Mouse (Mus musculus): Measurements from ENCODE around the gene Tcte2. TPM values are rescaled to one million over a fixed set of nuclear protein-coding genes. Genes with fewer than 3 reads are reported as not detected.
A peak's percentile ranks its signal among the peaks of the same experiment; 100 is the strongest.

Tcte2 gene
- polyA plus RNA-seq, 1 experiment: 0.44 TPM

GRCm38 (mm10) chr17:13687086-13687485 lies 74.5 kb downstream of the Tcte2 start:
- Histone ChIP-seq H3K4me1 (ENCODE audit: control insufficient read depth, insufficient read depth, insufficient read length, low read length) (peaks cover 22% of the 10 kb centered on the region), H3K36me3 (ENCODE audit: control insufficient read depth, insufficient read depth, low read length) (no peaks in the 10 kb centered on the region), H3K27ac (ENCODE audit: insufficient read depth, low read depth, low read length) (no peak overlapping the region), H3K27me3 (ENCODE audit: control insufficient read depth, insufficient read depth, low read length) (no peaks in the 10 kb centered on the region), H3K4me3 (ENCODE audit: low read depth, low read length) (no peak overlapping the region)
- 86% methylated on average over 4 of the region's 4 CpGs for WGBS
- TF ChIP-seq POLR2A (IDR thresholded peaks at IDR 0.05; ENCODE audit: low read depth, low read length): no peak
- no peak for TF ChIP-seq CTCF (IDR thresholded peaks at IDR 0.05; ENCODE audit: extremely low read depth, insufficient read length, insufficient replicate concordance, low read depth, low read length)

GRCm38 (mm10) chr17:13685621-13686020 lies 76.0 kb downstream of the Tcte2 start:
- 82% methylated on average over 3 of the region's 3 CpGs for WGBS
- no peaks in the 10 kb centered on the region for H3K27me3 ChIP-seq (ENCODE audit: control insufficient read depth, insufficient read depth, low read length)
- H3K36me3 ChIP-seq (ENCODE audit: control insufficient read depth, insufficient read depth, low read length): no peaks in the 10 kb centered on the region
- H3K4me1 ChIP-seq (ENCODE audit: control insufficient read depth, insufficient read depth, insufficient read length, low read length): peaks cover 22% of the 10 kb centered on the region
- TF ChIP-seq CTCF (IDR thresholded peaks at IDR 0.05; ENCODE audit: extremely low read depth, insufficient read length, insufficient replicate concordance, low read depth, low read length) (no peak), POLR2A (IDR thresholded peaks at IDR 0.05; ENCODE audit: low read depth, low read length) (no peak)
- H3K27ac ChIP-seq (ENCODE audit: insufficient read depth, low read depth, low read length): no peak overlapping the region
- H3K4me3 ChIP-seq (ENCODE audit: low read depth, low read length): no peak overlapping the region

- WGBS: 76% methylated on average over 7 of the region's 7 CpGs
- TF ChIP-seq POLR2A (IDR thresholded peaks at IDR 0.05; ENCODE audit: low read depth, low read length): no peak
- no peak for TF ChIP-seq CTCF (IDR thresholded peaks at IDR 0.05; ENCODE audit: extremely low read depth, insufficient read length, insufficient replicate concordance, low read depth, low read length)
- Histone ChIP-seq H3K27me3 (ENCODE audit: control insufficient read depth, insufficient read depth, low read length) (no peaks in the 10 kb centered on the region), H3K4me1 (ENCODE audit: control insufficient read depth, insufficient read depth, insufficient read length, low read length) (peaks cover 21% of the 10 kb centered on the region), H3K27ac (ENCODE audit: insufficient read depth, low read depth, low read length) (peak overlapping the region; percentile 34), H3K36me3 (ENCODE audit: control insufficient read depth, insufficient read depth, low read length) (no peaks in the 10 kb centered on the region), H3K4me3 (ENCODE audit: low read depth, low read length) (no peak overlapping the region)
Observed at GRCm38 (mm10) chr17:13684256-13684655, 77.4 kb downstream of the Tcte2 start.

GRCm38 (mm10) chr17:13683411-13684174 lies 78.0 kb downstream of the Tcte2 start:
- WGBS: 38% methylated on average over 15 of the region's 15 CpGs

GRCm38 (mm10) chr17:13683027-13683410 lies 78.6 kb downstream of the Tcte2 start:
- Histone ChIP-seq H3K4me3 (ENCODE audit: low read depth, low read length) (peak overlapping the region; percentile 52), H3K4me1 (ENCODE audit: control insufficient read depth, insufficient read depth, insufficient read length, low read length) (peaks cover 21% of the 10 kb centered on the region), H3K27ac (ENCODE audit: insufficient read depth, low read depth, low read length) (peak overlapping the region; percentile 90), H3K36me3 (ENCODE audit: control insufficient read depth, insufficient read depth, low read length) (no peaks in the 10 kb centered on the region), H3K27me3 (ENCODE audit: control insufficient read depth, insufficient read depth, low read length) (no peaks in the 10 kb centered on the region)
- 49% methylated on average over 4 of the region's 4 CpGs for WGBS
- no peak for TF ChIP-seq CTCF (IDR thresholded peaks at IDR 0.05; ENCODE audit: extremely low read depth, insufficient read length, insufficient replicate concordance, low read depth, low read length)

More at GRCm38 (mm10) chr17:13683411-13684174, 78.0 kb downstream of the Tcte2 start:
- Histone ChIP-seq H3K4me3 (ENCODE audit: low read depth, low read length) (peak overlapping the region; percentile 52), H3K36me3 (ENCODE audit: control insufficient read depth, insufficient read depth, low read length) (no peaks in the 10 kb centered on the region), H3K4me1 (ENCODE audit: control insufficient read depth, insufficient read depth, insufficient read length, low read length) (peaks cover 21% of the 10 kb centered on the region), H3K27ac (ENCODE audit: insufficient read depth, low read depth, low read length) (peak overlapping the region; percentile 90), H3K27me3 (ENCODE audit: control insufficient read depth, insufficient read depth, low read length) (no peaks in the 10 kb centered on the region)
- TF ChIP-seq POLR2A (IDR thresholded peaks at IDR 0.05; ENCODE audit: low read depth, low read length): peak; percentile 48; the same call in 1 of the 2 replicates
- peak; percentile 19; the same call in 1 of the 2 replicates for TF ChIP-seq CTCF (IDR thresholded peaks at IDR 0.05; ENCODE audit: extremely low read depth, insufficient read length, insufficient replicate concordance, low read depth, low read length)

GRCm38 (mm10) chr17:13682378-13683026 lies 79.1 kb downstream of the Tcte2 start:
- Histone ChIP-seq H3K36me3 (ENCODE audit: control insufficient read depth, insufficient read depth, low read length) (no peaks in the 10 kb centered on the region), H3K4me1 (ENCODE audit: control insufficient read depth, insufficient read depth, insufficient read length, low read length) (peaks cover 18% of the 10 kb centered on the region), H3K27me3 (ENCODE audit: control insufficient read depth, insufficient read depth, low read length) (no peaks in the 10 kb centered on the region), H3K4me3 (ENCODE audit: low read depth, low read length) (peak overlapping the region; percentile 52), H3K27ac (ENCODE audit: insufficient read depth, low read depth, low read length) (peak overlapping the region; percentile 90)
- TF ChIP-seq POLR2A (IDR thresholded peaks at IDR 0.05; ENCODE audit: low read depth, low read length) (no peak), CTCF (IDR thresholded peaks at IDR 0.05; ENCODE audit: extremely low read depth, insufficient read length, insufficient replicate concordance, low read depth, low read length) (no peak)
- 60% methylated on average over 9 of the region's 9 CpGs for WGBS

- Histone ChIP-seq H3K36me3 (ENCODE audit: control insufficient read depth, insufficient read depth, low read length) (no peaks in the 10 kb centered on the region), H3K4me3 (ENCODE audit: low read depth, low read length) (no peak overlapping the region), H3K4me1 (ENCODE audit: control insufficient read depth, insufficient read depth, insufficient read length, low read length) (peaks cover 15% of the 10 kb centered on the region), H3K27me3 (ENCODE audit: control insufficient read depth, insufficient read depth, low read length) (no peaks in the 10 kb centered on the region), H3K27ac (ENCODE audit: insufficient read depth, low read depth, low read length) (no peak overlapping the region)
- TF ChIP-seq CTCF (IDR thresholded peaks at IDR 0.05; ENCODE audit: extremely low read depth, insufficient read length, insufficient replicate concordance, low read depth, low read length) (peak; percentile 26; the same call in 1 of the 2 replicates), POLR2A (IDR thresholded peaks at IDR 0.05; ENCODE audit: low read depth, low read length) (no peak)
- WGBS: 93% methylated on average over 5 of the region's 6 CpGs
Observed at GRCm38 (mm10) chr17:13681686-13682085, 79.9 kb downstream of the Tcte2 start.
